Mouse (Mus musculus): Measurements from ENCODE around the gene Klhl29. TPM values are rescaled to one million over a fixed set of nuclear protein-coding genes. Genes with fewer than 3 reads are reported as not detected.

The Klhl29 gene
- polyA plus RNA-seq, 1 experiment = 0.02 TPM

DNA sequence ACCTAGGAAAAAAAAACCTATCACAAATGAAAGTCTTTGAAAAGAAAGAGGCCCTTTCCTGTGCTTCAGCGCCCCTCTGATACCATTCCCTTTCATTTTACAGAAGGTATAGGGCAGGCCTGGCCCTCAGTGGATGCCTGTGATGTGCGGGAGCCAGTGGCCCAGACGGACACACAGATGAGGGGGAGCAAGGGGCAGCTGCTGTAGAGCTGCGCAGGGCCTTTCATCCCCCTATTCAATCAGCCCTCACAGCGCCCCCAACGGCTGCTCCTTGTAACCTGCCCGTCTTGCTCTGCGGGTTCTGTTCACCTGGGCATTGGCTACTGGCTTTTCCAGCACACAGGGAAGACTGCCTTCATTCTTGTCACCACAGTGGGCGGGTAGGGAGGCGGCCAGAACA is 223.6 kb downstream of the Klhl29 start:
- TF ChIP-seq REST (IDR thresholded peaks at IDR 0.05; ENCODE audit: insufficient read depth, insufficient read length) = no peak
- TF ChIP-seq E2F4 (IDR thresholded peaks at IDR 0.05; ENCODE audit: insufficient read depth) = no peak
- TF ChIP-seq MAX (IDR thresholded peaks at IDR 0.05; ENCODE audit: low read depth) = no peak
- TF ChIP-seq POLR2AphosphoS2 (IDR thresholded peaks at IDR 0.05; ENCODE audit: insufficient read length, low read depth) = no peak
- TF ChIP-seq CEBPB (IDR thresholded peaks at IDR 0.05; ENCODE audit: insufficient read depth, poor library complexity, severe bottlenecking) = no peak
- TF ChIP-seq USF1 (IDR thresholded peaks at IDR 0.05; ENCODE audit: low read depth) = no peak
- TF ChIP-seq MYOD1 (IDR thresholded peaks at IDR 0.05; ENCODE audit: control insufficient read depth in 1 of 3, insufficient read length in 2 of 3, low read depth in 2 of 3) = no peak
- H3K27me3 ChIP-seq (ENCODE audit: control insufficient read depth, insufficient read depth, insufficient read length) = no peaks in the 10 kb centered on the region
- H3K36me3 ChIP-seq (ENCODE audit: control insufficient read depth, insufficient read depth) = no peaks in the 10 kb centered on the region
- H3ac ChIP-seq (ENCODE audit: control insufficient read depth, insufficient read length) = no peak overlapping the region
- no peaks in the 10 kb centered on the region for H3K79me2 ChIP-seq (ENCODE audit: control insufficient read depth, insufficient read depth)
- no peak overlapping the region for H3K4me2 ChIP-seq (ENCODE audit: low read depth)
- H3K4me3 ChIP-seq = no peak overlapping the region

DNA sequence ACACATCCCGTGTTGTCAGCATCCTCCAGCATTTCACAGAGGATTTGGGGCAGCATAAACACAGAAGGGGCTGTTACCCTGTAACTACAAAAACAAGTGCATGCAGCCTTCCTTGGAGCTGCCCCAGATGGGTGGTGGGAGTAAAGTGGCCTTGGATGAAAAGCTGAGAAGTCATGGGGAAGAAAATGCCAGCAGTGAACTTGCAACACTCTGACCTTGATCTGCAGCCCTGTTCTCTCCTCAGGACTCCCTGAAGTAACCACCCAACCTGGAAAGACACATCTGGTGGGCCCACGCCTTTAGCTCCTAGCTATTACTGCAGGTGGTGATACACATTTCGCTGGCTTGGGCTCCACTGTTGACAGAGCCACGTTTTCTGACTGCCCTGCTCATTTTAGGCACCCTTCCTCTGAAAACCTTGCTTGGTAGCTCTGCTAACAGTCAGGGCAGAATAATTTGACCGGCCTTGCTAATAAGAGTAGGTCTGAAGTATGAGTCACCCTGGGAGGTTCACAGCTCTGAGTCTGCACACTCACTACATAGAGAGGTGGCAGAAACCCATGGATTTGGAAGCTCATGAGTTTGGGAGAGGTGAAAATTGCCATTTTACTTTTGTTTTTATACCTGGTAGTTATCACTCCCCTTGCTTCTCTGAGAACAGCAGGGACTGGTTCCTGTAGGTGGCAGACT is 228.0 kb downstream of the Klhl29 start:
- H3K36me3 ChIP-seq (ENCODE audit: control insufficient read depth, insufficient read depth) = no peaks in the 10 kb centered on the region
- no peaks in the 10 kb centered on the region for H3K79me2 ChIP-seq (ENCODE audit: control insufficient read depth, insufficient read depth)
- no peak for TF ChIP-seq MYOD1 (IDR thresholded peaks at IDR 0.05; ENCODE audit: control insufficient read depth in 1 of 3, insufficient read length in 2 of 3, low read depth in 2 of 3)
- TF ChIP-seq POLR2A (IDR thresholded peaks at IDR 0.05; ENCODE audit: insufficient read length, low read depth) = no peak
- TF ChIP-seq MAX (IDR thresholded peaks at IDR 0.05; ENCODE audit: low read depth) = no peak
- no peak for TF ChIP-seq MYOG (IDR thresholded peaks at IDR 0.05; ENCODE audit: control insufficient read depth in 1 of 3, insufficient read depth in 1 of 3, insufficient read length in 2 of 3, low read depth in 2 of 3)
- no peak for TF ChIP-seq REST (IDR thresholded peaks at IDR 0.05; ENCODE audit: insufficient read depth, insufficient read length)
- TF ChIP-seq CEBPB (IDR thresholded peaks at IDR 0.05; ENCODE audit: insufficient read depth, poor library complexity, severe bottlenecking) = no peak
- no peak for TF ChIP-seq SRF (IDR thresholded peaks at IDR 0.05; ENCODE audit: control insufficient read depth, insufficient read length, low read depth)
- no peak for TF ChIP-seq E2F4 (IDR thresholded peaks at IDR 0.05; ENCODE audit: insufficient read depth)
- no peak for TF ChIP-seq TCF12 (IDR thresholded peaks at IDR 0.05; ENCODE audit: insufficient read depth, poor library complexity, severe bottlenecking)
- no peak for TF ChIP-seq TCF3 (IDR thresholded peaks at IDR 0.05; ENCODE audit: insufficient read length, low read depth)
- no peak for TF ChIP-seq POLR2AphosphoS2 (IDR thresholded peaks at IDR 0.05; ENCODE audit: insufficient read length, low read depth)
- TF ChIP-seq USF1 (IDR thresholded peaks at IDR 0.05; ENCODE audit: low read depth) = no peak
- H3ac ChIP-seq (ENCODE audit: control insufficient read depth, insufficient read length) = no peak overlapping the region
- H3K27me3 ChIP-seq (ENCODE audit: control insufficient read depth, insufficient read depth, insufficient read length) = peaks cover 5% of the 10 kb centered on the region
- no peak overlapping the region for H3K4me2 ChIP-seq (ENCODE audit: low read depth)
- H3K4me3 ChIP-seq = no peak overlapping the region

DNA sequence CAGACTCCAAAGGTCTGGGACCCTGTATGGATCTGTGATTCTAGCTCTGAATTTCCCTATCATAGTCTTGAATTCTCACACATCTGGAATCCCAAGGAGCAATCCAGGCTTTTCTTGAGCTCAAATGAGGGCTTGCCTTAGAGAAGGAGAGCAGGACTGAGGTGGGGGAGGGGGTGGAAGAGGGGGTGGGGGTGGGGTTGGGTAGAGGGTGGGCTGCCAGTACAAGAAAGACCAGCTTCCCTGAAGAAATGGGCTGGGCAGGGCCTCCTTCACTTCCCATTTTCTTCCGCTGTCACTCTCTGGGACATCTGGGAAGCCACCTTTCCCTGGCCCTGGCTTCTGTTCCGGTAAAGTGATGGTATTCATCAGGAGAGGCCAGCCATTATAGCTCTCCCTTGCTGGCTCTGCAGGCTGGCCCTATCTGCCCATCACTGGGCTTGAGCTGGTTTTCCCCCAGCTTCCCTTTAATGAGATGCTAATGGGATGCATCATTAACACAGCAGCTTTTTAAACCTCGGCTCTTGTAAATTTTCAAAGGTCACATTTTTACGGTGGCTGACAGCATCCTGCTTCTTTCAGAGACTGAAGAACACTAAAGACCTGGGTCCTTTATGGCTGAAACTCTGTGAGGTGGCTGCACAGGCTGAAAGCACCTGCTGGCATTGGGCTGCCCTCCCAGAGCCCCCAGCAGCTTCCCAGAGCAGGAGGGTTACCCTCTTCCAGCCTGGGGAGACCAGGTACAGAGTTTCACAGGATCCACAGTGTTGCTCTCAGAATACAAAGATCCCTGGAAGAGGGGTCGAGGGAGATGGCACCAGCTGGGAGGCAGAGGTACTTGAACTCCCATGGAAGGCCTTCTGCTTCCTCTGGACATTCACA is 231.3 kb downstream of the Klhl29 start:
- H3K27me3 ChIP-seq (ENCODE audit: control insufficient read depth, insufficient read depth, insufficient read length) = peaks cover 5% of the 10 kb centered on the region
- H3ac ChIP-seq (ENCODE audit: control insufficient read depth, insufficient read length) = no peak overlapping the region
- no peaks in the 10 kb centered on the region for H3K36me3 ChIP-seq (ENCODE audit: control insufficient read depth, insufficient read depth)
- no peak overlapping the region for H3K4me2 ChIP-seq (ENCODE audit: low read depth)
- H3K4me3 ChIP-seq = no peak overlapping the region
- H3K79me2 ChIP-seq (ENCODE audit: control insufficient read depth, insufficient read depth) = no peaks in the 10 kb centered on the region
- TF ChIP-seq REST (IDR thresholded peaks at IDR 0.05; ENCODE audit: insufficient read depth, insufficient read length) (no peak), TCF3 (IDR thresholded peaks at IDR 0.05; ENCODE audit: insufficient read length, low read depth) (no peak), MYOG (IDR thresholded peaks at IDR 0.05; ENCODE audit: control insufficient read depth in 1 of 3, insufficient read depth in 1 of 3, insufficient read length in 2 of 3, low read depth in 2 of 3) (no peak), MYOD1 (IDR thresholded peaks at IDR 0.05; ENCODE audit: control insufficient read depth in 1 of 3, insufficient read length in 2 of 3, low read depth in 2 of 3) (no peak), TCF12 (IDR thresholded peaks at IDR 0.05; ENCODE audit: insufficient read depth, poor library complexity, severe bottlenecking) (no peak), MAX (IDR thresholded peaks at IDR 0.05; ENCODE audit: low read depth) (no peak), USF1 (IDR thresholded peaks at IDR 0.05; ENCODE audit: low read depth) (no peak), E2F4 (IDR thresholded peaks at IDR 0.05; ENCODE audit: insufficient read depth) (no peak), SRF (IDR thresholded peaks at IDR 0.05; ENCODE audit: control insufficient read depth, insufficient read length, low read depth) (no peak), CEBPB (IDR thresholded peaks at IDR 0.05; ENCODE audit: insufficient read depth, poor library complexity, severe bottlenecking) (no peak), POLR2AphosphoS2 (IDR thresholded peaks at IDR 0.05; ENCODE audit: insufficient read length, low read depth) (no peak), POLR2A (IDR thresholded peaks at IDR 0.05; ENCODE audit: insufficient read length, low read depth) (no peak)

DNA sequence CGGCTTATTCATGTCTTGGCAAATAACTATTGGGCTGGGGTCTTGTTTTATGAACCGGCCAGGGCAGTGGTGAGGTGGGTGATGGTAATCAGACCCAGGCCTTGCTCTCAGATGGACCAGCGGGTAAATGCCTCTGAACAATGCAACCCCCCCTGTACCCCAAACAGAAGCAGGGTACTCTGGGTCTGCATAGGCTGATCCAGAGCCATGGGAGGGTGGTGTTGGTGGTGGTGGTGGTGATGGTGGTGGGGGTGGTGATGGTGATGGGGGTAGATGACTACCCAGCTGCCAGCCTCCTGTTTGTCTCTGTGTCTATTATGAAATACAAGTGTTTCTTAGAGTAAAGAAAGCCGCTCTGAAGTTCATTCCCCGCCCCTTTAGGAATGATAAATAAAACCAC is 232.3 kb downstream of the Klhl29 start:
- H3K36me3 ChIP-seq (ENCODE audit: control insufficient read depth, insufficient read depth) = no peaks in the 10 kb centered on the region
- peaks cover 5% of the 10 kb centered on the region for H3K27me3 ChIP-seq (ENCODE audit: control insufficient read depth, insufficient read depth, insufficient read length)
- TF ChIP-seq SRF (IDR thresholded peaks at IDR 0.05; ENCODE audit: control insufficient read depth, insufficient read length, low read depth) (no peak), REST (IDR thresholded peaks at IDR 0.05; ENCODE audit: insufficient read depth, insufficient read length) (no peak), MYOD1 (IDR thresholded peaks at IDR 0.05; ENCODE audit: control insufficient read depth in 1 of 3, insufficient read length in 2 of 3, low read depth in 2 of 3) (no peak), MYOG (IDR thresholded peaks at IDR 0.05; ENCODE audit: control insufficient read depth in 1 of 3, insufficient read depth in 1 of 3, insufficient read length in 2 of 3, low read depth in 2 of 3) (no peak), USF1 (IDR thresholded peaks at IDR 0.05; ENCODE audit: low read depth) (no peak), E2F4 (IDR thresholded peaks at IDR 0.05; ENCODE audit: insufficient read depth) (no peak), POLR2AphosphoS2 (IDR thresholded peaks at IDR 0.05; ENCODE audit: insufficient read length, low read depth) (no peak), POLR2A (IDR thresholded peaks at IDR 0.05; ENCODE audit: insufficient read length, low read depth) (no peak)
- no peak overlapping the region for H3K4me3 ChIP-seq
- no peak overlapping the region for H3K4me2 ChIP-seq (ENCODE audit: low read depth)
- no peaks in the 10 kb centered on the region for H3K79me2 ChIP-seq (ENCODE audit: control insufficient read depth, insufficient read depth)
- H3ac ChIP-seq (ENCODE audit: control insufficient read depth, insufficient read length) = no peak overlapping the region

Measured in myocyte (in vitro differentiated cells).